Mouse (Mus musculus): Measurements from ENCODE around the gene Dapk3. TPM values are rescaled to one million over a fixed set of nuclear protein-coding genes. Genes with fewer than 3 reads are reported as not detected.
"Not testable (repeated sequence)": the region's sequence is repeated elsewhere in the genome, so short reads cannot be mapped to it uniquely, and the experiment has no call there.

The Dapk3 gene
- total RNA-seq, 4 experiments from 2014 or later = 25.2 to 31.5 (median 27.3) TPM

DNA sequence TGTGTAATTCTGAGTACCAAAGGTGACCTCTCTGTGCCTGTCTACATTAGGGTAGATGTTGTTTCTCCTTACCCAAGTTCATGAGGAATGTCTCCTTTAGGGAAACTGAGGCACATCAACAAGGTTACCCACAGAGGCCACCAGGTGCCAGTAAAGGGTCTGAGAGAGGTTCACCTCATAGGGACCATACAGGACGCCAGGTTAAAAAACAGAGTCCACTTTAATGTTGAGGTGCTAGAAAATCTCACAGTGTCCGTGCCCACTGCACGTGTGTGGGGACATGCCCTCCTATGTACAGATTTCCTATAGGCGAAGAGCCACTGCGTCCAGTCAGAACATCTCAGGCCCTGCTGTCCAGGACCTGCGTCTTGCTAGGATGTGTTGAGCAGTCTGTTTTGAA, 16.2 kb downstream of the Dapk3 start:
- DNase-seq (ENCODE audit: low spot score in 2 of 2) = no peak

- no peak for DNase-seq (ENCODE audit: low spot score in 2 of 2)
These were observed 17.3 kb downstream of the Dapk3 start for GRCm38 (mm10) chr10:81200141-81200540.

DNA sequence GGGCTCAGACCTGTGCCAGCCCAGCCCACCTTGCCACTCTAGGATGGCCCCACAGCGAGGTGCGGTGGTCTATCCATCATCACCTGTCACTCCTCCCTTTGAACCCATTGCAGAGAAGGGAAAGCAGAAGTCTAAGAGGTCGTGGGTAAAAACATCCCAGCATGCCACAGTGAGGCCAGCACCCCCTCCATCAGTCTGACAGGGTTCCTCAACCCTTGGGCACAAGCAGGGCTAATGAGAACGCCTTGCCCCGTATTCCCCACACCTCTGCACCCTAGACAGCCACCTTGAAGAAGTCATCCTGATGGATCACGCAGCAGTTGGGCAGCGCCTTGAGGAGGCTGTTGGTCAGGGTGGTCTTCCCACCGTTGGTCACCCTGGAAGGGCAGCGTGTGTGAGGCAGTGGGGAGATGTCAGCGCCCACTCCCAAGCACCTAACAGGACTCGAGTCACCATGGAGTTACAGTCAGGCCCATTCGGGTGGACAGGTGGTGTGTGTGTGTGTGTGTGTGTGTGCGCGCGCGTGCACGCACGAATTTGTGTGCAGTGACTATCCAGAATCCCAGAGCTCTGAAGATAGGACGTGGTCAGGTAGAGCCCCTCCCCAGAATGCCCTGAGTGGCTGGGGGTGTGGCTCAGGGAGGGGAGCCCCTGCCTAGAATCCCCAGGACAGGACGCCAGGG, 17.9 kb downstream of the Dapk3 start:
- no peak for DNase-seq (ENCODE audit: low spot score in 2 of 2)

GRCm38 (mm10) chr10:81201807-81202758, 19.3 kb downstream of the Dapk3 start, which contains the start of gene Nmrk2:
Gene Nmrk2 (minus strand): TSS chr10:81202051.
- DNase-seq (ENCODE audit: low spot score in 2 of 2) = peak in 1 of 2 experiments; percentile 78

- DNase-seq (ENCODE audit: low spot score in 2 of 2) = no peak
These were observed 20.3 kb downstream of the Dapk3 start for GRCm38 (mm10) chr10:81202978-81203720.

- DNase-seq (ENCODE audit: low spot score in 2 of 2) = no peak
These were observed 21.3 kb downstream of the Dapk3 start for GRCm38 (mm10) chr10:81204137-81204536.

GRCm38 (mm10) chr10:81210154-81210553, 27.3 kb downstream of the Dapk3 start:
- no peak for DNase-seq (ENCODE audit: low spot score in 2 of 2)

DNA sequence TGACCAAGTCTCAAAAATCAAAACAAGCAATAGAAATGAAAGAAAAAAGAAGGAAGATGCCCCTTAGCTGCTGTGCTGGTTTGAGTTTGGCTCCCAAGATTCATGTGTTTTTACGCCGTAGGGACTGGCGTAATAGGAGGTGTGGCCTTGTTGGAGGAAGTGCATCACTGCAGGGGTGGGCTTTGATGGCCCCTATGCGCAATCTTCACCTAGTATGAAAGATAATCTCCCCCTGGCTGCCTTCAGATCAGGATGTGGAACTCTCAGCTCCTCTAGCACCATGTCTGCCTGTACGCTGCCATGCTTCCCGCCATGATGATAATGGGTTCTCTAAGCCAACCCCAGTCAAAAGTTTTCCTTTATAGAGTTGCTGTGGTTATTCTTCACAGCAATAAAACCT, 33.5 kb downstream of the Dapk3 start:
- no peak for DNase-seq (ENCODE audit: low spot score in 2 of 2)

DNA sequence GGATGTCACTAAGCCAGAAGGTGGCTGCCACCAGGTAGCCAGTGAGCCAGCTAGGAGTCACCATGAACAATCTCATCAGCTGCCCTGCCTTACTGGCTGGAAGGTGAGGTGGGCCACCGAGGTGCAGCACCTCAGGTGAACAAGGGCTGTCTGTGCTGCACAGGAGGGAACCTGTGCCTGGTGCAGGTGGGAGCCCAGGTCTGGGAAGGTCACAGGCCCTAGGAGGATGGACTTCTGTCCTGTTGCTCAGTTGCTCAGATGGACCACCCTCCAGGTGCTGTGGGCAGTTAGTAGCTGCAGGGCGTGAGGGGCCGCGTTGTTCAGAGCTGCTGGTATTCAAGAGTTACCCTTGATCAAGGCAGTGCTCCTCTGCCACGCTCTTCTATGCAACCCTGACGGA, 34.0 kb downstream of the Dapk3 start:
- DNase-seq (ENCODE audit: low spot score in 2 of 2) = no peak

DNA sequence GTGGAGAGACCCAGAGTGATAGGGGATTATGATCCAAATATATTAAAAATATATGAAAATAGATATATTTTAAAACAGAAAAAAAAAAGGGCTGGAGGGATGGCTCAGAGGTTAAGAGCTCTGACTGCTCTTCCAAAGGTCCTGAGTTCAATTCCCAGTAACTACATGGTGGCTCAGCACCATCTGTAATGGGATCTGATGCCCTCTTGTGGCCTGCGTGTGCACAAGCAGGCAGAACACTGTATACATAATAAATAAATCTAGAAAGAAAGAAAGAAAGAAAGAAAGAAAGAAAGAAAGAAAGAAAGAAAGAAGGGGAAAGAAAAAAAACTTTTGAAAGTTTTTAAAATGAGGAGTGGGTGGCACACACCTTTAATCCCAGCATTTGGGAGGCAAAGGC, 34.5 kb downstream of the Dapk3 start:
- not testable (repeated sequence) for DNase-seq (ENCODE audit: low spot score in 2 of 2)

DNA sequence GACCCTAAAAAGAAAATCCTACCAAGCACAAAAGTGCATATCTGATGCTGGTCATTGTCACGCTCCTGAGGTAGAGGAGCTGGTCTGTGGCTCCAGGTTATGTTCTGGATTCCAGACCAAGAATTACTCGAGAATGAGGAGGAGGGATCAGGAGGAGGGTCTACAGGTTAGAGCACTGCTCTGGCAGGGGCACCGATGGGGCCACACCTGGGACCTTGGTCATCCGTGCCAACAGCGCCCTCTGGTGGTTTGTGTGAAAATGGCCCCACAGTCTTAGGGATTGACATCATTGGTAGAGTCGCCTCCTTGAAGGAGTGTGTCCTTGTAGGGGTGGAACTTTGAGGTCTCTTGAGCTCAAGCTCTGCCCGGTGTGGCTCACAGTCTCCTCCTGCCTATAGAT, 35.2 kb downstream of the Dapk3 start:
- no peak for DNase-seq (ENCODE audit: low spot score in 2 of 2)

DNA sequence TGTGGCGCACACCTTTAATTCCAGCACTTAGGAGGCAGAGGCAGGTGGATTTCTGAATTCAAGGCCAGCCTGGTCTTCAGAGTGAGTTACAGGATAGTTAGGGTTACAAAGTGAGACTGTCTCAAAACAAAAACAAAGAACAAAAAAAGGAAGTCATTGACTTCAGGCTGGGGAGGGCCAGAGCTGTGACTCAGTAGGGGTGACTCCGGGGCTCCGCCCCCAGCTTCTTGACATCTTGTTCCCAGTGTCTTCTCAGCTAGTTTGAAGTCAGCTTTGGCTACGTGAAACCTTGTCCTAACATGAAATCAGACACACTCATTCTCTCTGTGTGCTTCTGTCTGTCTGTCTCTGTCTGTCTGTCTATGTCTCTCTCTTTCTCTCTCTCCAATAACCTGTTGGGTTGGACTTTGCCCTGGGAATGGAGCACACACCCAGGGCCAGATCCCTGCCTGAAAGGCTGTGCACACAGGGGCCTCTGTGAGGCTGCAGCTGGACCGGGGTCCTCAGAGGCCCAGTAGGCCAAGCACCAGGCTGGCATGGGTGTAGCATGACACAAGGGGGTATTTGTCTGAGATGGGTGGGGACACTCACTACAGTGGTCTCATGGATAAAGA, 38.7 kb downstream of the Dapk3 start:
- no peak for DNase-seq (ENCODE audit: low spot score in 2 of 2)

DNA sequence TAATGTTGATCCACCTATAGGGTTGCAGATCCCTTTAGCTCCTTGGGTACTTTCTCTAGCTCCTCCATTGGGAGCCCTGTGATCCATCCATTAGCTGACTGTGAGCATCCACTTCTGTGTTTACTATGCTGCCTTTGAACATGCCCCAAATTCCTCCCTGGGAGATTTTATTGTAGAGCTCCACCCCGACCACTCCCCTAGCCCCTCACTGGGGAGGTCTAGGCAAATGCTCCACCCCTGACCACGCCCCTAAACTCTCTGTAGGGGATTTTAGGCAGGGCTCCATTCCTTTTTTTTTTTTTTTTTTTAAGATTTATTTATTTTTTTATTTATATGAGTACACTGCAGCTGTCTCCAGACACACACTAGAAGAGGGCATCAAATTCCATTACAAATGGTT, 40.9 kb downstream of the Dapk3 start:
- DNase-seq (ENCODE audit: low spot score in 2 of 2) = not testable (repeated sequence)

- DNase-seq (ENCODE audit: low spot score in 2 of 2) = no peak
These were observed 47.1 kb downstream of the Dapk3 start for GRCm38 (mm10) chr10:81229735-81230437.

DNA sequence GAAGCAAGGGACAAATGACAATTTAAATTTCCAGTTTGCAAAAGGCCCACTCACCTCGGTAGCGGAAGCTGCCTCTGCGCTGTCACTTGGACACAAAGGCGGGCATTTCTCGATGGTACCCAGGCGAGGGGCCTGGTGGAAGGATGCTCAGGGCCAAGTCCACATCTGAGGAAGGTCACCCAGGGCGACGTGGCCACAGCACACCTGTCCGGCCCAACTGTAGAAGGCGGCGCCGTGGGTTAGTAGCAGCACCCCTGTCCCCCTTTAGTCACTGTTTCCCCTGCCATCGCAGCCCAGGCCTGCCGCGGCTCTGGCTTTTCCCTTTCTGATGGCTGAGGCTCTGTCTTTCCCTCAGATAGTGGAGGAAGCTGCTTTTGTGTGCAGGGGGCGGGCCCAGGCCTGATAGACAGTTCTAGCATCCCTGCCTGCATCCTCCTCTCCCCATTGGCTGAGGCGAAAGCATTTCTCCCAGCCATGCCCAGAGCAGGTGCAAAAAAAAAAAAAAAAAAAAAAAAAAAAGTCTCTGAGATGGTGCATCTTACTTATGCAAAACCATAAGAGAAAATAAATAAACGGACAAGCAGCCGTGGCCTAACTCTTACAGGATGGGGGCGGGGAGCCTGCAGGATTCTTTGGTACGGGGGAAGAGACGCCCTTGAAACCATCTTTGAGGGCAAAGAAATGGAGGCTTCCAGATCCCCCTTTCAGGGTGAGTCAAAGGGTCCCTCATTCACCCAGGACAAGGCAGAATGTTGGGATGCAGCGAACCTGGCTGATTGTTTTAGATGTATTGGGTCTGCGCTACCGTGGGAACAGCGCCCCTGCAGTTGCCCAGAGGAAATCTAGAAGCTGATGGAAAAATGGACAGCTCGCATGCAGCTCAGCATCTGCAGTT, 47.9 kb downstream of the Dapk3 start, which contains the start of gene Atcay:
Atcay (minus strand) TSS at position 396 of the 895 bp plus-strand sequence.
- no peak for DNase-seq (ENCODE audit: low spot score in 2 of 2)

- DNase-seq (ENCODE audit: low spot score in 2 of 2) = no peak
These were observed 48.6 kb downstream of the Dapk3 start for GRCm38 (mm10) chr10:81231436-81231835.

DNA sequence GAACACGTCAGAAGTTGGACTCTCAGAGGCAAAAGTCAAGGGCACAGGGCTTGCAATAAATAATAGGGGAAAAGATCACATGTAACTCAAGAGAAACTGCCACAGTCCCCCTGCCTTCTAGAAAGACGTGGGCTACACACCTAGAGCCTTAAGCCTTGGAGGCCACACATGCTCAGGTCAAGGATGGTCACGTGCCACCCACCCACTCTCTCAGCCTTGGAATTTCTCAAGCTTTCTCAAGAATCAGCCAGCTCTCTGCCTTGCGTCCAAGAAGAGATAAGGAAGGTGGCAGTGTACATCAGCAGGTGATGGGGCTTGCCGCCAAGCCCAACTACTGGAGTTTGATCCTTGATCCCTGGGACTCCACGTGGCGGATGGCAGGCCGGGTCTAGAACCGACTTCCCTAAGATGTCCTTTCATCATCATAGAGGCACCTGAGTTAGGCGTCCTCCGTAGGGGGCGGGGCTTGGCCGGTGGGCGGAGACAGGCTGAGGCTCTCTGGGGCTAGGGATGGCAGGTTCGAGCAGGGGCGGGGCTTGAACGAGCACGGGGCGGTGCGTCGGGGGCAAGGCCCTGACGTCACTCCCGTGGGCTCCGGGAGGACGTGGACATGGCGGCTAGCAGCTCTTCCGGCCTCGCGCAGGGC, 49.9 kb downstream of the Dapk3 start, which contains the start of gene Zfr2:
Zfr2 (plus strand) TSS at position 576 of the 646 bp plus-strand sequence.
- peak; percentile 82 to 85 for DNase-seq (ENCODE audit: low spot score in 2 of 2)

GRCm38 (mm10) chr10:81233226-81233585, 50.4 kb downstream of the Dapk3 start:
- no peak for DNase-seq (ENCODE audit: low spot score in 2 of 2)

DNA sequence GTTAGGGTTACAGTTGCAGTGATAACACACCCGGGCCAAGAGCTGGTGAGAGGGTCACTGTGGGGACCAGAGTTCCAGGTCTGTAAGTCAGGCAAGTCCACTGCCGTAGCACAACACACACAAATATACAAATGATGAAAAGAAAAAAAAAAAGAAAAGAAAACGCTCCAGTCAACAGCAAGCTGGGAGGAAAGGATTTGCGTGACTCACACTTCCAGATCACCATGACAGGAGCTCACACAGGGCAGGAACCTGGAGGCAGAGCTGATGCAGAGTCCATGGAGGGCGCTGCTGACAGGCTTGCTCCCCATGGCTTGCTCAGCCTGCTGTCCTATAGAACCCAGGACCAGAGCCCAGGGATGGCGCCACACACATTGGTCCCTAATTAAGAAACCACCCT, 51.4 kb downstream of the Dapk3 start:
- no peak for DNase-seq (ENCODE audit: low spot score in 2 of 2)
